Mouse (Mus musculus): ENCODE data around the gene Arhgap45. TPM values are rescaled to one million over a fixed set of nuclear protein-coding genes. Genes with fewer than 3 reads are reported as not detected.
A peak's percentile ranks its signal among the peaks of the same experiment; 100 is the strongest.

Arhgap45 gene
- polyA plus RNA-seq, 1 experiment from 2014 or later = 15.7 TPM

GRCm38 (mm10) chr10:79987771-79988505 lies 28.5 kb upstream of the Arhgap45 start:
- Histone ChIP-seq H3K27me3 (peaks cover 38% of the 10 kb centered on the region), H3K9ac (peak overlapping the region; percentile 88), H3K4me1 (replicated peaks) (peaks cover 68% of the 10 kb centered on the region), H3K4me2 (peak overlapping the region; percentile 91), H3K4me3 (replicated peaks) (peak overlapping the region; percentile 61), H3K27ac (replicated peaks) (peak overlapping the region; percentile 99), H3K36me3 (replicated peaks) (peaks cover 22% of the 10 kb centered on the region), H3K9me3 (replicated peaks) (no peaks in the 10 kb centered on the region)
- WGBS (ENCODE audit: insufficient replicate concordance) = 16% methylated on average over 27 of the region's 27 CpGs
- no peak for ATAC-seq (ENCODE audit: insufficient read depth)

- Histone ChIP-seq H3K36me3 (replicated peaks) (peaks cover 29% of the 10 kb centered on the region), H3K9ac (peak within 1 kb of the TSS; percentile 88), H3K4me2 (peak within 1 kb of the TSS; percentile 91), H3K4me3 (replicated peaks) (peak within 1 kb of the TSS; percentile 87), H3K27ac (replicated peaks) (peak within 1 kb of the TSS; percentile 99), H3K27me3 (peaks cover 38% of the 10 kb centered on the region), H3K4me1 (replicated peaks) (peaks cover 67% of the 10 kb centered on the region), H3K9me3 (replicated peaks) (no peaks in the 10 kb centered on the region)
- WGBS (ENCODE audit: insufficient replicate concordance) = under 1% methylated on average over 58 of the region's 59 CpGs
- no peak for ATAC-seq (ENCODE audit: insufficient read depth)
These were observed 27.8 kb upstream of the Arhgap45 start, which contains the start of gene Cnn2 for GRCm38 (mm10) chr10:79988506-79989271. Cnn2 (plus strand) TSS chr10:79988584.

- Histone ChIP-seq H3K9me3 (replicated peaks) (no peaks in the 10 kb centered on the region), H3K4me3 (replicated peaks) (peak overlapping the region; percentile 61), H3K4me2 (peak overlapping the region; percentile 91), H3K4me1 (replicated peaks) (peaks cover 67% of the 10 kb centered on the region), H3K27ac (replicated peaks) (peak overlapping the region; percentile 99), H3K9ac (peak overlapping the region; percentile 55; the same call in 1 of the 2 replicates), H3K36me3 (replicated peaks) (peaks cover 29% of the 10 kb centered on the region), H3K27me3 (peaks cover 38% of the 10 kb centered on the region)
- ATAC-seq (ENCODE audit: insufficient read depth) = no peak
- WGBS (ENCODE audit: insufficient replicate concordance) = 39% methylated on average over 8 of the region's 8 CpGs
These were observed 27.1 kb upstream of the Arhgap45 start for GRCm38 (mm10) chr10:79989272-79989786.

GRCm38 (mm10) chr10:79989870-79990269 lies 26.6 kb upstream of the Arhgap45 start:
- Histone ChIP-seq H3K4me2 (peak overlapping the region; percentile 91), H3K4me3 (replicated peaks) (peak overlapping the region; percentile 61), H3K27ac (replicated peaks) (no peak overlapping the region), H3K4me1 (replicated peaks) (peaks cover 69% of the 10 kb centered on the region), H3K36me3 (replicated peaks) (peaks cover 29% of the 10 kb centered on the region), H3K9ac (0 out of 2 replicates have a peak overlapping the region, but pooled peaks have one; percentile 55), H3K27me3 (peaks cover 38% of the 10 kb centered on the region), H3K9me3 (replicated peaks) (no peaks in the 10 kb centered on the region)
- no peak for ATAC-seq (ENCODE audit: insufficient read depth)
- 48% methylated on average over 15 of the region's 15 CpGs for WGBS (ENCODE audit: insufficient replicate concordance)

GRCm38 (mm10) chr10:79991099-79991498 lies 25.4 kb upstream of the Arhgap45 start:
- no peak for ATAC-seq (ENCODE audit: insufficient read depth)
- Histone ChIP-seq H3K9me3 (replicated peaks) (no peaks in the 10 kb centered on the region), H3K9ac (no peak overlapping the region), H3K27ac (replicated peaks) (no peak overlapping the region), H3K4me3 (replicated peaks) (no peak overlapping the region), H3K36me3 (replicated peaks) (peaks cover 29% of the 10 kb centered on the region), H3K4me2 (peak overlapping the region; percentile 13; the same call in 1 of the 2 replicates), H3K27me3 (peaks cover 38% of the 10 kb centered on the region), H3K4me1 (replicated peaks) (peaks cover 74% of the 10 kb centered on the region)
- 64% methylated on average over 12 of the region's 12 CpGs for WGBS (ENCODE audit: insufficient replicate concordance)

- no peak overlapping the region for H3K27ac ChIP-seq (replicated peaks)
- no peak overlapping the region for H3K4me2 ChIP-seq
- peaks cover 29% of the 10 kb centered on the region for H3K36me3 ChIP-seq (replicated peaks)
- H3K4me3 ChIP-seq (replicated peaks) = no peak overlapping the region
- H3K9ac ChIP-seq = no peak overlapping the region
- H3K4me1 ChIP-seq (replicated peaks) = peaks cover 71% of the 10 kb centered on the region
- H3K27me3 ChIP-seq = peaks cover 38% of the 10 kb centered on the region
- WGBS (ENCODE audit: insufficient replicate concordance) = 81% methylated on average over 6 of the region's 6 CpGs
- no peaks in the 10 kb centered on the region for H3K9me3 ChIP-seq (replicated peaks)
- no peak for ATAC-seq (ENCODE audit: insufficient read depth)
These were observed 24.9 kb upstream of the Arhgap45 start for GRCm38 (mm10) chr10:79991548-79991947.

GRCm38 (mm10) chr10:79994397-79995115 lies 21.9 kb upstream of the Arhgap45 start:
- Histone ChIP-seq H3K9ac (no peak overlapping the region), H3K27me3 (peaks cover 14% of the 10 kb centered on the region), H3K36me3 (replicated peaks) (peaks cover 44% of the 10 kb centered on the region), H3K4me2 (peak overlapping the region; percentile 33; the same call in 1 of the 2 replicates), H3K4me3 (replicated peaks) (no peak overlapping the region), H3K4me1 (replicated peaks) (peaks cover 65% of the 10 kb centered on the region), H3K9me3 (replicated peaks) (no peaks in the 10 kb centered on the region), H3K27ac (replicated peaks) (peak overlapping the region; percentile 72)
- ATAC-seq (ENCODE audit: insufficient read depth) = no peak
- WGBS (ENCODE audit: insufficient replicate concordance) = 53% methylated on average over 16 of the region's 16 CpGs

- Histone ChIP-seq H3K9me3 (replicated peaks) (no peaks in the 10 kb centered on the region), H3K4me3 (replicated peaks) (peak overlapping the region; percentile 80; the same call in 1 of the 2 replicates), H3K27ac (replicated peaks) (peak overlapping the region; percentile 72), H3K27me3 (peaks cover 6% of the 10 kb centered on the region; the same call in 1 of the 2 replicates), H3K36me3 (replicated peaks) (peaks cover 53% of the 10 kb centered on the region), H3K9ac (no peak overlapping the region), H3K4me2 (peak overlapping the region; percentile 85), H3K4me1 (replicated peaks) (peaks cover 70% of the 10 kb centered on the region)
- 34% methylated on average over 1 of the region's 1 CpGs for WGBS (ENCODE audit: insufficient replicate concordance)
- ATAC-seq (ENCODE audit: insufficient read depth) = no peak
These were observed 20.8 kb upstream of the Arhgap45 start for GRCm38 (mm10) chr10:79995636-79996035.

GRCm38 (mm10) chr10:79996272-79997033 lies 20.0 kb upstream of the Arhgap45 start, which contains the start of gene Abca7:
Abca7 (plus strand) TSS chr10:79996494.
- H3K9me3 ChIP-seq (replicated peaks) = no peaks in the 10 kb centered on the region
- peaks cover 71% of the 10 kb centered on the region for H3K4me1 ChIP-seq (replicated peaks)
- H3K36me3 ChIP-seq (replicated peaks) = peaks cover 54% of the 10 kb centered on the region
- peak within 1 kb of the TSS; percentile 92 for H3K27ac ChIP-seq (replicated peaks)
- WGBS (ENCODE audit: insufficient replicate concordance) = under 1% methylated on average over 34 of the region's 34 CpGs
- peak; percentile 85 for ATAC-seq (ENCODE audit: insufficient read depth)
- peak within 1 kb of the TSS; percentile 86 for H3K9ac ChIP-seq
- no peaks in the 10 kb centered on the region for H3K27me3 ChIP-seq
- H3K4me2 ChIP-seq = peak within 1 kb of the TSS; percentile 85
- peak within 1 kb of the TSS; percentile 80 for H3K4me3 ChIP-seq (replicated peaks)

Data from liver, embryonic 15.5 days (tissue).